Mouse (Mus musculus) lung, embryonic 14.5 days (tissue): ENCODE results near the gene Trim2. TPM values are rescaled to one million over a fixed set of nuclear protein-coding genes. Genes with fewer than 3 reads are reported as not detected.

Experiments used
- ATAC-seq: fragments of 200-750 bp; cut with Nextera tagmentation; 2 replicates; pipeline ENCODE4 v1.8.0; 2017; ENCODE audit warnings: mild to moderate bottlenecking, moderate TSS enrichment, moderate library complexity; ENCODE audit not compliant: insufficient read depth
- DNase-seq: peaks from one replicate; pipeline ENCODE4 v3.0.0-alpha.2; 2015
- H3K27ac ChIP-seq: fragments of 300-500 bp; sonication (generic); 2 replicates; pipeline ENCODE4 v1.5.1; 2014; ENCODE audit warnings: low read depth, mild to moderate bottlenecking, moderate library complexity
- H3K27me3 ChIP-seq: fragments of 300-500 bp; sonication (generic); 2 replicates; pipeline ENCODE4 v1.6.1; 2014; ENCODE audit warnings: low read length, control low read depth; ENCODE audit not compliant: insufficient read depth
- H3K36me3 ChIP-seq: fragments of 300-500 bp; sonication (generic); 2 replicates; pipeline ENCODE4 v1.6.1; 2014; ENCODE audit warnings: control low read depth; ENCODE audit not compliant: insufficient read depth
- H3K4me1 ChIP-seq: fragments of 300-500 bp; sonication (generic); 2 replicates; pipeline ENCODE4 v1.6.1; 2014; ENCODE audit warnings: antibody characterized with exemption, control low read depth; ENCODE audit not compliant: insufficient read depth
- H3K4me2 ChIP-seq: fragments of 300-500 bp; sonication (generic); 2 replicates; pipeline ENCODE4 v1.6.1; 2014; ENCODE audit warnings: mild to moderate bottlenecking
- H3K4me3 ChIP-seq: fragments of 300-500 bp; sonication (generic); 2 replicates; pipeline ENCODE4 v1.5.1; 2014; ENCODE audit warnings: low read depth, low read length
- H3K9ac ChIP-seq: fragments of 300-500 bp; sonication (generic); 2 replicates; pipeline ENCODE4 v1.6.1; 2014
- H3K9me3 ChIP-seq: fragments of 300-500 bp; sonication (generic); 2 replicates; pipeline ENCODE4 v1.6.1; 2016; ENCODE audit warnings: low read depth, low read length, control low read depth
- CTCF ChIP-seq: IDR thresholded peaks from 2 replicates; pipeline ENCODE4 v1.5.1; 2016; ENCODE audit warnings: antibody characterized with exemption, low read depth
- WGBS: fragments of 180-500 bp; shearing (Covaris S2); extraction: QIAGEN DNeasy Blood & Tissue Kit; methylation state at CpG from one replicate; pipeline ENCODE4 v1.1.7; 2014; 5-methylcytosine and 5-hydroxymethylcytosine counted together
- polyA plus RNA-seq: library from polyadenylated mRNA; unstranded; fragments of >200 nt; fragmentation: Nextera tagmentation; extraction: Ambion mirVana; gene quantifications from 2 replicates; pipeline ENCODE4 v1.2.1, GENCODE M21; 2014

Trim2 gene
- polyA plus RNA-seq, 1 experiment from 2014 or later: 27.0 TPM

- Histone ChIP-seq H3K36me3 (no peaks in the 10 kb centered on the region), H3K4me2 (peak overlapping the region; percentile 50), H3K9me3 (no peaks in the 10 kb centered on the region), H3K4me3 (peak overlapping the region; percentile 14; the same call in 1 of the 2 replicates), H3K4me1 (peaks cover 10% of the 10 kb centered on the region), H3K9ac (no peak overlapping the region), H3K27me3 (no peaks in the 10 kb centered on the region), H3K27ac (no peak overlapping the region; the same call in 1 of the 2 replicates)
- WGBS: 10% methylated on average over 20 of the region's 20 CpGs
- peak; percentile 56 for DNase-seq
- ATAC-seq: no peak
- TF ChIP-seq CTCF: peak; percentile 8; the same call in 1 of the 2 replicates
These were observed 28.2 kb upstream of the Trim2 start for GRCm38 (mm10) chr3:84334771-84335420.

- no peaks in the 10 kb centered on the region for H3K9me3 ChIP-seq
- ATAC-seq (peak; percentile 57; the same call in 1 of the 2 replicates), DNase-seq (peak; percentile 80)
- no peak overlapping the region for H3K4me3 ChIP-seq
- H3K4me2 ChIP-seq: 0 out of 2 replicates have a peak overlapping the region, but pooled peaks have one; percentile 7
- 32% methylated on average over 22 of the region's 22 CpGs for WGBS
- peak overlapping the region; percentile 80 for H3K27ac ChIP-seq
- H3K27me3 ChIP-seq: no peaks in the 10 kb centered on the region
- H3K9ac ChIP-seq: no peak overlapping the region
- H3K4me1 ChIP-seq: peaks cover 10% of the 10 kb centered on the region
- H3K36me3 ChIP-seq: no peaks in the 10 kb centered on the region
- TF ChIP-seq CTCF: peak; percentile 69
These were observed 27.0 kb upstream of the Trim2 start for GRCm38 (mm10) chr3:84333400-84334349.

GRCm38 (mm10) chr3:84330210-84330609 is 23.5 kb upstream of the Trim2 start:
- WGBS: 69% methylated on average over 2 of the region's 2 CpGs
- H3K36me3 ChIP-seq: no peaks in the 10 kb centered on the region
- no peak overlapping the region for H3K4me2 ChIP-seq
- H3K4me3 ChIP-seq: no peak overlapping the region
- DNase-seq (no peak), ATAC-seq (no peak)
- no peak overlapping the region for H3K9ac ChIP-seq
- H3K4me1 ChIP-seq: peaks cover 10% of the 10 kb centered on the region
- no peak for TF ChIP-seq CTCF
- H3K27ac ChIP-seq: no peak overlapping the region
- no peaks in the 10 kb centered on the region for H3K27me3 ChIP-seq
- H3K9me3 ChIP-seq: no peaks in the 10 kb centered on the region

GRCm38 (mm10) chr3:84324967-84325441 is 18.3 kb upstream of the Trim2 start:
- no peak overlapping the region for H3K4me2 ChIP-seq
- H3K36me3 ChIP-seq: no peaks in the 10 kb centered on the region
- no peak overlapping the region for H3K9ac ChIP-seq
- no peak overlapping the region for H3K4me3 ChIP-seq
- no peaks in the 10 kb centered on the region for H3K9me3 ChIP-seq
- H3K4me1 ChIP-seq: no peaks in the 10 kb centered on the region
- 82% methylated on average over 12 of the region's 12 CpGs for WGBS
- no peaks in the 10 kb centered on the region for H3K27me3 ChIP-seq
- H3K27ac ChIP-seq: no peak overlapping the region
- TF ChIP-seq CTCF: no peak
- ATAC-seq: no peak
- no peak for DNase-seq

- Histone ChIP-seq H3K27me3 (no peaks in the 10 kb centered on the region), H3K36me3 (no peaks in the 10 kb centered on the region), H3K27ac (peak overlapping the region; percentile 14; the same call in 1 of the 2 replicates), H3K9me3 (no peaks in the 10 kb centered on the region), H3K4me3 (no peak overlapping the region), H3K9ac (no peak overlapping the region), H3K4me1 (no peaks in the 10 kb centered on the region), H3K4me2 (peak overlapping the region; percentile 4; the same call in 1 of the 2 replicates)
- ATAC-seq (no peak; the same call in 1 of the 2 replicates), DNase-seq (peak; percentile 37)
- no peak for TF ChIP-seq CTCF
- 29% methylated on average over 3 of the region's 3 CpGs for WGBS
These were observed 17.8 kb upstream of the Trim2 start for GRCm38 (mm10) chr3:84324478-84324877.

GRCm38 (mm10) chr3:84324000-84324399 is 17.3 kb upstream of the Trim2 start:
- WGBS: 35% methylated on average over 6 of the region's 6 CpGs
- no peak for TF ChIP-seq CTCF
- H3K36me3 ChIP-seq: no peaks in the 10 kb centered on the region
- no peaks in the 10 kb centered on the region for H3K9me3 ChIP-seq
- H3K9ac ChIP-seq: no peak overlapping the region
- H3K4me3 ChIP-seq: no peak overlapping the region
- 0 out of 2 replicates have a peak overlapping the region, but pooled peaks have one; percentile 4 for H3K4me2 ChIP-seq
- DNase-seq (no peak), ATAC-seq (no peak)
- H3K27me3 ChIP-seq: no peaks in the 10 kb centered on the region
- H3K4me1 ChIP-seq: no peaks in the 10 kb centered on the region
- H3K27ac ChIP-seq: peak overlapping the region; percentile 14; the same call in 1 of the 2 replicates
